In the genomic region with DNA sequence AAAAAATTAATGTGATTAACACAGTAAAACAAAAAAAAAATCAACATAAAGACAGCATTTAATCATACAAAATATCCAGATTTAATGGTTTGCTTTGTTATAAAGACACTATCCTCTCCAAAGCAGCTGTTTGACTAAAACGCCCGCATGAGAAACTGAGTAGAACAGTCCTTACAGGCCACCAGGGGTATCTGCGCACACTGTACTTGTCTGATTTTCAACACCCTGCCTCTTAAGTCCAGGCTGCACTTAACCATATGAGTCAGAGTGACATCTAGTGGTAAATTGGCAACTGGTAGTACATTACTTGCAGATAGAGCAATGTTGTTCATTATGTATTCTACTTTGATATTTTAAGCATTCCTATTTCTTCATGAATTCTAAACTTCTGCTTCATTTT, we compare ENCODE assay signal across 8 mouse cellular contexts.
DNase-seq lines count a peak whose midpoint lies in the region; ATAC-seq and TF ChIP-seq lines count a peak whose summit lies in the region.

No protein-coding gene starts in this region.

- H3K9me3 ChIP-seq in hindbrain, embryonic 15.5 days: no peaks in the 10 kb centered on the region
- no peaks in the 10 kb centered on the region for H3K9me3 ChIP-seq in liver, postnatal 0 days (ENCODE audit: low read length)

- no peak for TF ChIP-seq EP300 in liver, postnatal 0 days (IDR thresholded peaks at IDR 0.05; ENCODE audit: low read depth)

- H3K27me3 ChIP-seq in hindbrain, embryonic 15.5 days: no peaks in the 10 kb centered on the region
- H3K27me3 ChIP-seq in liver, postnatal 0 days (ENCODE audit: insufficient read depth, low read length): no peaks in the 10 kb centered on the region

- TF ChIP-seq CTCF in liver, postnatal 0 days (IDR thresholded peaks at IDR 0.05; ENCODE audit: low read depth): peak; percentile 84

- no peak overlapping the region for H3K4me2 ChIP-seq in hindbrain, embryonic 15.5 days
- no peak overlapping the region for H3K4me2 ChIP-seq in liver, postnatal 0 days (ENCODE audit: low read depth, low read length)

- 10% methylated on average over 3 of the region's 3 CpGs for WGBS in hindbrain, embryonic 15.5 days
- WGBS in liver, postnatal 0 days (ENCODE audit: insufficient replicate concordance): 17% methylated on average over 3 of the region's 3 CpGs

- no peaks in the 10 kb centered on the region; the same call in 1 of the 2 replicates for H3K4me1 ChIP-seq in hindbrain, embryonic 15.5 days (replicated peaks)
- no peaks in the 10 kb centered on the region for H3K4me1 ChIP-seq in liver, postnatal 0 days (ENCODE audit: insufficient read depth)

- H3K4me3 ChIP-seq in hindbrain, embryonic 15.5 days: no peak overlapping the region
- H3K4me3 ChIP-seq in liver, postnatal 0 days (ENCODE audit: low read depth, low read length): no peak overlapping the region

- no peak overlapping the region for H3K9ac ChIP-seq in hindbrain, embryonic 15.5 days
- no peak overlapping the region for H3K9ac ChIP-seq in liver, postnatal 0 days (replicated peaks)

- no peaks in the 10 kb centered on the region for H3K36me3 ChIP-seq in hindbrain, embryonic 15.5 days
- no peaks in the 10 kb centered on the region for H3K36me3 ChIP-seq in liver, postnatal 0 days (replicated peaks; ENCODE audit: insufficient read depth, low read length)

- peak; percentile 72 for ATAC-seq in hindbrain, embryonic 15.5 days (ENCODE audit: low FRiP score, low read depth)
- peak; percentile 47; the same call in 1 of the 2 replicates for ATAC-seq in liver, postnatal 0 days
- ATAC-seq in erythroid progenitor cell, adult 5-6 weeks (replicated peaks; ENCODE audit: low FRiP score, poor library complexity, severe bottlenecking): no peak

- DNase-seq in left cerebral cortex, adult 11 months (ENCODE audit: low spot score): peak; percentile 28
- no peak for DNase-seq in left cerebral cortex, adult 8-10 months (ENCODE audit: low spot score in 2 of 2)
- DNase-seq in NIH3T3 (ENCODE audit: low read depth): peak; percentile 81
- peak; percentile 86 for DNase-seq in embryo, embryonic 10 days (ENCODE audit: low spot score)
- DNase-seq in liver, postnatal 0 days: peak; percentile 16
- DNase-seq in retina, adult 2 months (ENCODE audit: low read depth, low spot score): peak; percentile 37

- H3K27ac ChIP-seq in hindbrain, embryonic 15.5 days (replicated peaks): no peak overlapping the region
- no peak overlapping the region for H3K27ac ChIP-seq in liver, postnatal 0 days (ENCODE audit: low read depth)

Comparison
In these comparisons a context has a peak if more than half of its experiments do, and no peak if none do; other contexts are left out.
1. DNase-seq: peak in left cerebral cortex, adult 11 months (single experiment), NIH3T3 (single experiment), embryo, embryonic 10 days (single experiment), liver, postnatal 0 days (single experiment) and retina, adult 2 months (single experiment); none in left cerebral cortex, adult 8-10 months (0 of 2).